Mouse (Mus musculus): ENCODE data around the gene Bicc1.
A peak's percentile ranks its signal among the peaks of the same experiment; 100 is the strongest.

The Bicc1 gene

GRCm38 (mm10) chr10:71159676-71160235 lies at the start of gene Bicc1:
TSS of gene Bicc1 (minus strand) at chr10:71159700.
- peak; percentile 19 for DNase-seq (ENCODE audit: low read depth, low spot score)

GRCm38 (mm10) chr10:71201512-71201911 lies 42.0 kb upstream of the Bicc1 start:
- DNase-seq (ENCODE audit: low read depth, low spot score), result no peak

- DNase-seq (ENCODE audit: low read depth, low spot score), result no peak
Observed at GRCm38 (mm10) chr10:71200964-71201363, 41.5 kb upstream of the Bicc1 start.

GRCm38 (mm10) chr10:71198676-71199075 lies 39.2 kb upstream of the Bicc1 start:
- DNase-seq (ENCODE audit: low read depth, low spot score), result no peak

- DNase-seq (ENCODE audit: low read depth, low spot score), result no peak
Observed at GRCm38 (mm10) chr10:71197036-71197785, 37.7 kb upstream of the Bicc1 start.

- DNase-seq (ENCODE audit: low read depth, low spot score), result no peak
Observed at GRCm38 (mm10) chr10:71195501-71195900, 36.0 kb upstream of the Bicc1 start.

GRCm38 (mm10) chr10:71194713-71195112 lies 35.2 kb upstream of the Bicc1 start:
- no peak for DNase-seq (ENCODE audit: low read depth, low spot score)

- no peak for DNase-seq (ENCODE audit: low read depth, low spot score)
Observed at GRCm38 (mm10) chr10:71193319-71193718, 33.8 kb upstream of the Bicc1 start.

- no peak for DNase-seq (ENCODE audit: low read depth, low spot score)
Observed at GRCm38 (mm10) chr10:71192886-71193285, 33.4 kb upstream of the Bicc1 start.

GRCm38 (mm10) chr10:71188681-71189080 lies 29.2 kb upstream of the Bicc1 start:
- DNase-seq (ENCODE audit: low read depth, low spot score), result no peak

GRCm38 (mm10) chr10:71185059-71185458 lies 25.6 kb upstream of the Bicc1 start:
- DNase-seq (ENCODE audit: low read depth, low spot score), result no peak

- DNase-seq (ENCODE audit: low read depth, low spot score), result no peak
Observed at GRCm38 (mm10) chr10:71183339-71184031, 24.0 kb upstream of the Bicc1 start.

- DNase-seq (ENCODE audit: low read depth, low spot score), result no peak
Observed at GRCm38 (mm10) chr10:71181931-71182330, 22.4 kb upstream of the Bicc1 start.

GRCm38 (mm10) chr10:71181091-71181490 lies 21.6 kb upstream of the Bicc1 start:
- no peak for DNase-seq (ENCODE audit: low read depth, low spot score)

GRCm38 (mm10) chr10:71180057-71180456 lies 20.6 kb upstream of the Bicc1 start:
- no peak for DNase-seq (ENCODE audit: low read depth, low spot score)

- no peak for DNase-seq (ENCODE audit: low read depth, low spot score)
Observed at GRCm38 (mm10) chr10:71177201-71177600, 17.7 kb upstream of the Bicc1 start.

- DNase-seq (ENCODE audit: low read depth, low spot score), result no peak
Observed at GRCm38 (mm10) chr10:71176341-71176740, 16.8 kb upstream of the Bicc1 start.

GRCm38 (mm10) chr10:71175280-71175679 lies 15.8 kb upstream of the Bicc1 start:
- DNase-seq (ENCODE audit: low read depth, low spot score), result no peak

- DNase-seq (ENCODE audit: low read depth, low spot score), result no peak
Observed at GRCm38 (mm10) chr10:71171414-71171813, 11.9 kb upstream of the Bicc1 start.

GRCm38 (mm10) chr10:71170771-71171170 lies 11.3 kb upstream of the Bicc1 start:
- DNase-seq (ENCODE audit: low read depth, low spot score), result no peak

- no peak for DNase-seq (ENCODE audit: low read depth, low spot score)
Observed at GRCm38 (mm10) chr10:71169811-71170210, 10.3 kb upstream of the Bicc1 start.

GRCm38 (mm10) chr10:71169171-71169570 lies 9.7 kb upstream of the Bicc1 start:
- no peak for DNase-seq (ENCODE audit: low read depth, low spot score)

- no peak for DNase-seq (ENCODE audit: low read depth, low spot score)
Observed at GRCm38 (mm10) chr10:71160449-71160848, 949 bp upstream of the Bicc1 start.
